Comparison of ENCODE assay signal across 17 mouse cellular contexts in the genomic region with DNA sequence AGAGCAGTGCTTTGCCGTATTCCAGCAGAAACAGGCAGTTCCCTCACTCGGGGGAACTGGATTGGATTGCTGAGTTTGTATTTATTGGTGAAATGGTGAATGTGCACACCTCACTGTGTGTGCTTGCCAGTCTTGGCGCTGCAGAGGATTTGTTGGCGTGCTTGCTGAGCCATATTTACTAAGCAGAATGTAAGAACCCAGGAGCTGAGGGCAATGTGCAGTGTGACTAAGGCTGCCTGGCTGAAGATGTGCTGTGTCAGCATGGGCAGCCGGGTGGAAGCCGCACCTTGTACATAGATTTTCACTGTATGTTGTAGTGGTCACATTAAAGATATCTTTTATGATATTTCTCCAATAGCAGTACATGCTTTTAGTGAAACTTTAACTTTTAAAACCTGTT.
DNase-seq lines count a peak whose midpoint lies in the region; ATAC-seq lines count a peak whose summit lies in the region.
"Had no signal": no experiment of that assay in that cellular context is flagged by ENCODE, and none has a peak within 500 bp of the region (broad histone marks: within the 10 kb centered on the region; RNA-seq: fewer than 3 reads in every experiment).

No protein-coding gene starts in this region.

- no peak overlapping the region for H3K4me2 ChIP-seq in intestine, embryonic 16.5 days (ENCODE audit: low read depth, low read length)
- H3K4me2 ChIP-seq: embryonic facial prominence, embryonic 12.5 days; heart, embryonic 15.5 days; liver, embryonic 13.5 days; midbrain, embryonic 15.5 days had no signal

- no peak overlapping the region for H3K4me3 ChIP-seq in intestine, embryonic 16.5 days (ENCODE audit: low read length)
- H3K4me3 ChIP-seq: embryonic facial prominence, embryonic 12.5 days; heart, adult 2 months; heart, embryonic 15.5 days; hindbrain, embryonic 10.5 days; liver, embryonic 13.5 days; midbrain, embryonic 15.5 days had no signal

- H3K4me1 ChIP-seq in intestine, embryonic 16.5 days (ENCODE audit: control insufficient read depth, insufficient read depth, low read length), result peaks cover 7% of the 10 kb centered on the region; the same call in 1 of the 2 replicates
- H3K4me1 ChIP-seq: embryonic facial prominence, embryonic 12.5 days; liver, embryonic 13.5 days; midbrain, embryonic 15.5 days had no signal

- no peaks in the 10 kb centered on the region for H3K27me3 ChIP-seq in intestine, embryonic 16.5 days (replicated peaks; ENCODE audit: control insufficient read depth, insufficient read depth, low read length)
- H3K27me3 ChIP-seq: embryonic facial prominence, embryonic 12.5 days; heart, embryonic 15.5 days; liver, embryonic 13.5 days; midbrain, embryonic 15.5 days had no signal

- peak; percentile 67 for ATAC-seq in intestine, embryonic 16.5 days
- ATAC-seq: forebrain, embryonic 16.5 days; inflammation-experienced regulatory T-cells, adult 6 months; midbrain, embryonic 15.5 days had no signal

- no peak overlapping the region for H3K9ac ChIP-seq in intestine, embryonic 16.5 days (ENCODE audit: low read depth, low read length)
- H3K9ac ChIP-seq: embryonic facial prominence, embryonic 12.5 days; heart, embryonic 15.5 days; liver, embryonic 13.5 days; midbrain, embryonic 15.5 days had no signal

- 74% methylated on average over 6 of the region's 6 CpGs for WGBS in intestine, embryonic 16.5 days

- no peak overlapping the region for H3K27ac ChIP-seq in intestine, embryonic 16.5 days (ENCODE audit: low read length)
- H3K27ac ChIP-seq: embryonic facial prominence, embryonic 12.5 days; heart, adult 2 months; heart, embryonic 15.5 days; hindbrain, embryonic 10.5 days; liver, embryonic 13.5 days; midbrain, embryonic 15.5 days had no signal

- DNase-seq in kidney, postnatal 14 days, result peak; percentile 9
- DNase-seq in kidney, adult 11 months, result no peak
- peak; percentile 61 for DNase-seq in cerebellum, adult 11 months
- DNase-seq in cerebellum, adult 8-10 months, result peak; percentile 69
- DNase-seq in MN1 (ENCODE audit: low spot score), result no peak
- no peak for DNase-seq in embryo, embryonic 11 days
- DNase-seq: heart, adult 2 months; left cerebral cortex, postnatal 4 days; liver, embryonic 13.5 days had no signal

- no peaks in the 10 kb centered on the region for H3K9me3 ChIP-seq in intestine, embryonic 16.5 days (ENCODE audit: control insufficient read depth, low read length)
- H3K9me3 ChIP-seq: embryonic facial prominence, embryonic 12.5 days; heart, embryonic 15.5 days; hindbrain, embryonic 10.5 days; liver, embryonic 13.5 days; midbrain, embryonic 15.5 days had no signal

- no peaks in the 10 kb centered on the region for H3K36me3 ChIP-seq in intestine, embryonic 16.5 days (ENCODE audit: control insufficient read depth, insufficient read depth, low read length)
- H3K36me3 ChIP-seq: G1E; midbrain, embryonic 15.5 days had no signal

Comparison
In these comparisons a context has a peak if more than half of its experiments do, and no peak if none do; other contexts are left out.
1. DNase-seq: peak in kidney, postnatal 14 days (single experiment), cerebellum, adult 11 months (single experiment) and cerebellum, adult 8-10 months (single experiment); none in kidney, adult 11 months (single experiment), MN1 (single experiment) and embryo, embryonic 11 days (single experiment).